Mouse (Mus musculus) left cerebral cortex, postnatal 4 days (tissue): ENCODE data around the gene Ccdc127. TPM values are rescaled to one million over a fixed set of nuclear protein-coding genes. Genes with fewer than 3 reads are reported as not detected.

Experiments used
- DNase-seq: peaks from one replicate; pipeline ENCODE4 v3.0.0-alpha.2; 2022
- intact Hi-C: fragments of 180-260 bp; cut with DNase I; formaldehyde crosslinking; loops from one replicate; pipeline ENCODE4 v1.15.1; 2025
- microRNA-seq: library from miRNA; unstranded; fragments of <30 nt; microRNA quantifications from one replicate; pipeline ENCODE4 v1.2.0, GENCODE M21; 2022
- total RNA-seq, 2 experiments: library from RNA; stranded (reverse); gene quantifications; 2 replicates each; pipeline ENCODE4 v1.2.3; 2021

Gene Ccdc127
- total RNA-seq, 2 experiments from 2014 or later, result 53.1 to 57.0 TPM

GRCm38 (mm10) chr13:74382289-74382688 is 32.2 kb downstream of the Ccdc127 start:
- intact Hi-C loops, result no loop called here
- DNase-seq, result no peak

GRCm38 (mm10) chr13:74389730-74390129 is 39.6 kb downstream of the Ccdc127 start:
- intact Hi-C loops, result no loop called here
- DNase-seq, result no peak

GRCm38 (mm10) chr13:74390371-74390990 is 40.4 kb downstream of the Ccdc127 start, which contains the start of gene Zfp72:
Zfp72 (minus strand) TSS chr13:74390836.
- intact Hi-C loops, result no loop called here

GRCm38 (mm10) chr13:74391156-74391555 is 41.0 kb downstream of the Ccdc127 start:
- intact Hi-C loops, result no loop called here
- DNase-seq, result no peak

More at GRCm38 (mm10) chr13:74390371-74390990, 40.4 kb downstream of the Ccdc127 start, which contains the start of gene Zfp72:
- DNase-seq, result peak; percentile 58

- intact Hi-C loops, result no loop called here
Measured at GRCm38 (mm10) chr13:74399298-74399839, 49.3 kb downstream of the Ccdc127 start, which contains the start of gene Ftl1-ps1. Ftl1-ps1 (plus strand) TSS chr13:74399694.

More at GRCm38 (mm10) chr13:74399298-74399839, 49.3 kb downstream of the Ccdc127 start, which contains the start of gene Ftl1-ps1:
- DNase-seq, result no peak

Small RNAs within 50 kb of the gene (microRNA-seq; reads per million reads assigned to microRNA genes)
- gene Mir692-3, result not detected

Other genes with a start within 250 kb of the Ccdc127 start
- 1 to 10 TPM in 1 of 2 experiments, under 1 TPM in 1; 0.42 to 1.2 TPM for gene Slc9a3, start 228.9 kb upstream of the Ccdc127 start, total RNA-seq
- 10 to 100 TPM; 74.9 to 78.3 TPM for gene Exoc3, start 141.6 kb upstream of the Ccdc127 start, total RNA-seq
- gene Ahrr, start 58.0 kb upstream of the Ccdc127 start, total RNA-seq, result 1 to 10 TPM; 1.9 to 2.0 TPM
- gene Pdcd6, start 32.7 kb upstream of the Ccdc127 start, total RNA-seq, result 10 to 100 TPM; 67.6 to 70.7 TPM
- 100 to 1,000 TPM; 163 to 179 TPM for gene Sdha, start within 50 bp of the Ccdc127 start, total RNA-seq
- gene Lrrc14b, start 13.7 kb downstream of the Ccdc127 start, total RNA-seq, result not detected
- gene Zfp72, start 40.5 kb downstream of the Ccdc127 start, total RNA-seq, result 1 to 10 TPM; 6.1 to 6.7 TPM
- gene Ftl1-ps1, start 49.4 kb downstream of the Ccdc127 start, total RNA-seq, result 100 to 1,000 TPM; 680 to 698 TPM
- gene Zfp825, start 143.7 kb downstream of the Ccdc127 start, total RNA-seq, result 1 to 10 TPM; 5.6 to 8.1 TPM